Mouse (Mus musculus) forebrain, embryonic 15.5 days (tissue): ENCODE measurements around the gene Mrpl50. TPM values are rescaled to one million over a fixed set of nuclear protein-coding genes. Genes with fewer than 3 reads are reported as not detected.

Source experiments
- ATAC-seq: fragments of 200-750 bp; cut with Nextera tagmentation; replicated peaks from 2 replicates; pipeline ENCODE4 v1.8.0; 2017; ENCODE audit warnings: mild to moderate bottlenecking, moderate TSS enrichment, moderate library complexity
- H3K27ac ChIP-seq: fragments of 300-500 bp; sonication (generic); replicated peaks from 2 replicates; pipeline ENCODE4 v1.5.1; 2015; ENCODE audit warnings: mild to moderate bottlenecking, inconsistent platforms
- H3K27me3 ChIP-seq: fragments of 300-500 bp; sonication (generic); 2 replicates; pipeline ENCODE4 v1.6.1; 2015; ENCODE audit warnings: inconsistent platforms
- H3K36me3 ChIP-seq: fragments of 300-500 bp; sonication (generic); 2 replicates; pipeline ENCODE4 v1.6.1; 2015; ENCODE audit warnings: mild to moderate bottlenecking, inconsistent platforms
- H3K4me1 ChIP-seq: fragments of 300-500 bp; sonication (generic); 2 replicates; pipeline ENCODE4 v1.6.1; 2015; ENCODE audit warnings: inconsistent platforms
- H3K4me2 ChIP-seq: fragments of 300-500 bp; sonication (generic); replicated peaks from 2 replicates; pipeline ENCODE4 v1.6.1; 2015; ENCODE audit warnings: mild to moderate bottlenecking, inconsistent platforms
- H3K4me3 ChIP-seq: fragments of 300-500 bp; sonication (generic); 2 replicates; pipeline ENCODE4 v1.5.1; 2015; ENCODE audit warnings: mild to moderate bottlenecking, inconsistent platforms
- H3K9ac ChIP-seq: fragments of 300-500 bp; sonication (generic); replicated peaks from 2 replicates; pipeline ENCODE4 v1.6.1; 2015; ENCODE audit warnings: mild to moderate bottlenecking, inconsistent platforms
- H3K9me3 ChIP-seq: fragments of 300-500 bp; sonication (generic); 2 replicates; pipeline ENCODE4 v1.6.1; 2016; ENCODE audit warnings: inconsistent platforms
- WGBS: fragments of 180-500 bp; shearing (Covaris S2); methylation state at CpG from one replicate; pipeline ENCODE4 v1.1.7; 2015; ENCODE audit warnings: mixed read lengths; 5-methylcytosine and 5-hydroxymethylcytosine counted together
- polyA plus RNA-seq: library from polyadenylated mRNA; unstranded; fragments of >200 nt; fragmentation: Nextera tagmentation; extraction: Ambion mirVana; gene quantifications from 2 replicates; pipeline ENCODE4 v1.2.1, GENCODE M21; 2015

The Mrpl50 gene
- polyA plus RNA-seq: 76.1 and 77.7 TPM in 2 replicates

GRCm38 (mm10) chr4:49520572-49521340 lies at the start of gene Mrpl50, which contains the start of gene Zfp189:
Gene Mrpl50 (minus strand): TSS chr4:49521093.
Gene Zfp189 (plus strand): TSS chr4:49521176.
- peak; percentile 99 for ATAC-seq
- Histone ChIP-seq H3K27me3 (no peaks in the 10 kb centered on the region), H3K4me2 (peak within 1 kb of the TSS; percentile 70), H3K36me3 (peaks cover 9% of the 10 kb centered on the region), H3K4me3 (peak within 1 kb of the TSS; percentile 62), H3K27ac (peak within 1 kb of the TSS; percentile 77), H3K9me3 (no peaks in the 10 kb centered on the region), H3K4me1 (peaks cover 32% of the 10 kb centered on the region), H3K9ac (peak within 1 kb of the TSS; percentile 67)
- under 1% methylated on average over 41 of the region's 41 CpGs for WGBS

GRCm38 (mm10) chr4:49567613-49568012 lies 46.7 kb upstream of the Mrpl50 start:
- Histone ChIP-seq H3K9ac (no peak overlapping the region), H3K4me2 (no peak overlapping the region), H3K27me3 (no peaks in the 10 kb centered on the region), H3K9me3 (no peaks in the 10 kb centered on the region), H3K4me1 (no peaks in the 10 kb centered on the region), H3K36me3 (no peaks in the 10 kb centered on the region), H3K27ac (no peak overlapping the region), H3K4me3 (no peak overlapping the region)
- 21% methylated on average over 3 of the region's 3 CpGs for WGBS
- ATAC-seq: peak; percentile 76

GRCm38 (mm10) chr4:49559915-49560772 lies 39.3 kb upstream of the Mrpl50 start:
- Histone ChIP-seq H3K9me3 (no peaks in the 10 kb centered on the region), H3K27me3 (no peaks in the 10 kb centered on the region), H3K4me3 (no peak overlapping the region), H3K27ac (no peak overlapping the region), H3K4me1 (peaks cover 11% of the 10 kb centered on the region), H3K4me2 (peak overlapping the region; percentile 24), H3K9ac (no peak overlapping the region), H3K36me3 (no peaks in the 10 kb centered on the region)
- WGBS: 61% methylated on average over 20 of the region's 20 CpGs
- ATAC-seq: peak; percentile 95

- ATAC-seq: no peak
- WGBS: 90% methylated on average over 2 of the region's 2 CpGs
- Histone ChIP-seq H3K27me3 (no peaks in the 10 kb centered on the region), H3K9me3 (no peaks in the 10 kb centered on the region), H3K36me3 (no peaks in the 10 kb centered on the region), H3K27ac (no peak overlapping the region), H3K4me2 (no peak overlapping the region), H3K9ac (no peak overlapping the region), H3K4me3 (no peak overlapping the region), H3K4me1 (peaks cover 11% of the 10 kb centered on the region)
Observed at GRCm38 (mm10) chr4:49558181-49558580, 37.3 kb upstream of the Mrpl50 start.

GRCm38 (mm10) chr4:49557375-49557774 lies 36.5 kb upstream of the Mrpl50 start:
- Histone ChIP-seq H3K36me3 (no peaks in the 10 kb centered on the region), H3K9me3 (no peaks in the 10 kb centered on the region), H3K4me2 (no peak overlapping the region), H3K9ac (no peak overlapping the region), H3K4me3 (no peak overlapping the region), H3K4me1 (peaks cover 11% of the 10 kb centered on the region), H3K27ac (no peak overlapping the region), H3K27me3 (no peaks in the 10 kb centered on the region)
- no peak for ATAC-seq
- 95% methylated on average over 7 of the region's 7 CpGs for WGBS

GRCm38 (mm10) chr4:49553380-49553779 lies 32.5 kb upstream of the Mrpl50 start:
- H3K4me1 ChIP-seq: no peaks in the 10 kb centered on the region
- WGBS: 87% methylated on average over 5 of the region's 5 CpGs
- no peak overlapping the region for H3K4me2 ChIP-seq
- ATAC-seq: no peak
- no peaks in the 10 kb centered on the region for H3K27me3 ChIP-seq
- no peaks in the 10 kb centered on the region for H3K9me3 ChIP-seq
- H3K9ac ChIP-seq: no peak overlapping the region
- H3K4me3 ChIP-seq: no peak overlapping the region
- H3K36me3 ChIP-seq: no peaks in the 10 kb centered on the region
- no peak overlapping the region for H3K27ac ChIP-seq

- Histone ChIP-seq H3K9me3 (no peaks in the 10 kb centered on the region), H3K27ac (no peak within 1 kb of the TSS), H3K4me1 (no peaks in the 10 kb centered on the region), H3K4me2 (no peak within 1 kb of the TSS), H3K27me3 (no peaks in the 10 kb centered on the region), H3K9ac (no peak within 1 kb of the TSS), H3K4me3 (no peak within 1 kb of the TSS), H3K36me3 (no peaks in the 10 kb centered on the region)
- WGBS: 74% methylated on average over 3 of the region's 3 CpGs
- no peak for ATAC-seq
Observed at GRCm38 (mm10) chr4:49549383-49549782, 28.5 kb upstream of the Mrpl50 start, which contains the start of gene Aldob. Gene Aldob (minus strand): TSS chr4:49549546.

- no peak overlapping the region for H3K27ac ChIP-seq
- H3K9ac ChIP-seq: no peak overlapping the region
- H3K4me1 ChIP-seq: no peaks in the 10 kb centered on the region
- no peak overlapping the region for H3K4me3 ChIP-seq
- ATAC-seq: no peak
- no peaks in the 10 kb centered on the region for H3K9me3 ChIP-seq
- WGBS: 89% methylated on average over 7 of the region's 7 CpGs
- H3K36me3 ChIP-seq: no peaks in the 10 kb centered on the region
- no peak overlapping the region for H3K4me2 ChIP-seq
- no peaks in the 10 kb centered on the region for H3K27me3 ChIP-seq
Observed at GRCm38 (mm10) chr4:49547544-49548219, 26.8 kb upstream of the Mrpl50 start.

- no peak overlapping the region for H3K27ac ChIP-seq
- no peaks in the 10 kb centered on the region for H3K9me3 ChIP-seq
- H3K4me2 ChIP-seq: no peak overlapping the region
- ATAC-seq: no peak
- H3K9ac ChIP-seq: no peak overlapping the region
- 75% methylated on average over 6 of the region's 6 CpGs for WGBS
- H3K36me3 ChIP-seq: no peaks in the 10 kb centered on the region
- no peaks in the 10 kb centered on the region for H3K27me3 ChIP-seq
- no peaks in the 10 kb centered on the region for H3K4me1 ChIP-seq
- no peak overlapping the region for H3K4me3 ChIP-seq
Observed at GRCm38 (mm10) chr4:49546873-49547543, 26.1 kb upstream of the Mrpl50 start.

- Histone ChIP-seq H3K27ac (no peak overlapping the region), H3K4me1 (no peaks in the 10 kb centered on the region), H3K4me3 (no peak overlapping the region), H3K9me3 (no peaks in the 10 kb centered on the region), H3K4me2 (no peak overlapping the region), H3K27me3 (no peaks in the 10 kb centered on the region), H3K9ac (no peak overlapping the region), H3K36me3 (no peaks in the 10 kb centered on the region)
- no peak for ATAC-seq
- WGBS: 88% methylated on average over 2 of the region's 2 CpGs
Observed at GRCm38 (mm10) chr4:49546026-49546425, 25.1 kb upstream of the Mrpl50 start.

GRCm38 (mm10) chr4:49540966-49541365 lies 20.1 kb upstream of the Mrpl50 start:
- no peak overlapping the region for H3K9ac ChIP-seq
- no peaks in the 10 kb centered on the region for H3K9me3 ChIP-seq
- H3K4me1 ChIP-seq: no peaks in the 10 kb centered on the region
- no peak overlapping the region for H3K27ac ChIP-seq
- H3K36me3 ChIP-seq: no peaks in the 10 kb centered on the region
- no peak overlapping the region for H3K4me2 ChIP-seq
- H3K4me3 ChIP-seq: no peak overlapping the region
- WGBS: 74% methylated on average over 3 of the region's 3 CpGs
- ATAC-seq: no peak
- no peaks in the 10 kb centered on the region for H3K27me3 ChIP-seq
